In the genomic region with DNA sequence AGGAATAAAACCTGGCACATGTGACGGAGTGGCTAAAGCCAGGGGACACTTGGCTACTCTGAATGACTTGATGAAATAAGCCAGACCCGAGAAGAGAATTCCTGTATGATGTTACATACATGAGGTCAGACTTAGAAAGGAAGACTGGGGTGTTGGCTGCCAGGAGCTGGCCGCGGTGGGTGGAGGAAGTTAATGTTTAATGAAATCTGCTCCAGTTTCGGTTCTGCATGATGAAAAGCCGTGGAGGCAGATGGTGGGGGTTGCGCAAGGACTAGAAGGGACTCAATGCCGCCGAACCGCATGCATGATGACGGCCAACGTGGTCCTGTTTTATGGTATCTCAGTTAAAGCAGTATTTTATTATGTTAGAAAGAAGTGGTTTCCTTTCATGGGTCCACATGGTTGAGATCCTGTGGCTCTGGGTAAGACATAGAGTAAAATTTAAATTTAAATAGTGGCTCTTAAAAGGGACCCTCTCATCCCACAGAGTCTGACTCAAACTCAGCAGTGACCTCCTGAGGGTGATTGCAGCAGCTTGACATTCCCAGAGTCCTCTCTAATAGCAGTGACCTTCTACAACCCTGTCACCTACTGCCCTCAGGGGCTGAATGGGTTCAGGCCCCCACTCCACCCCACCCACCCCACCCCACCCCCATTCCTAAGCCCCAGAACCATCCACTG, we compare ENCODE assay signal across 8 mouse cellular contexts.
DNase-seq lines count a peak whose midpoint lies in the region; ATAC-seq lines count a peak whose summit lies in the region.

No protein-coding gene starts in this region.

- peak; percentile 98 for DNase-seq in heart, adult 11 months
- peak; percentile 33 for DNase-seq in gastrocnemius, postnatal 10 days
- no peak for DNase-seq in layer of hippocampus, postnatal 36 days
- no peak for DNase-seq in layer of hippocampus, postnatal 14 days (ENCODE audit: low spot score in 2 of 2)

- H3K4me3 ChIP-seq in heart, embryonic 11.5 days (ENCODE audit: low read depth, low read length), result no peak overlapping the region
- H3K4me3 ChIP-seq in kidney, embryonic 16.5 days (ENCODE audit: low read length), result no peak overlapping the region

- 85% methylated on average over 12 of the region's 12 CpGs for WGBS in heart, embryonic 11.5 days (ENCODE audit: insufficient replicate concordance)
- 51% methylated on average over 12 of the region's 12 CpGs for WGBS in kidney, embryonic 16.5 days

- no peaks in the 10 kb centered on the region for H3K36me3 ChIP-seq in heart, embryonic 11.5 days (ENCODE audit: control insufficient read depth, insufficient read depth, low read length)
- no peaks in the 10 kb centered on the region for H3K36me3 ChIP-seq in kidney, embryonic 16.5 days (ENCODE audit: insufficient read depth, low read length)

- no peak overlapping the region for H3K9ac ChIP-seq in heart, embryonic 11.5 days (ENCODE audit: low read depth, low read length)
- no peak overlapping the region for H3K9ac ChIP-seq in kidney, embryonic 16.5 days (replicated peaks; ENCODE audit: low read length)

- H3K4me2 ChIP-seq in heart, embryonic 11.5 days, result no peak overlapping the region
- H3K4me2 ChIP-seq in kidney, embryonic 16.5 days (replicated peaks; ENCODE audit: low read depth, low read length), result no peak overlapping the region

- 0 out of 2 replicates have a peak, but pooled peaks cover 3% of the 10 kb centered on the region for H3K4me1 ChIP-seq in heart, embryonic 11.5 days (ENCODE audit: control insufficient read depth, insufficient read depth, low read length)
- peaks cover 21% of the 10 kb centered on the region for H3K4me1 ChIP-seq in kidney, embryonic 16.5 days (ENCODE audit: insufficient read depth, low read length)

- no peak overlapping the region for H3K27ac ChIP-seq in heart, embryonic 11.5 days (ENCODE audit: low read depth, low read length)
- H3K27ac ChIP-seq in kidney, embryonic 16.5 days (ENCODE audit: low read length), result peak overlapping the region; percentile 88

- ATAC-seq in heart, embryonic 11.5 days (replicated peaks; ENCODE audit: insufficient number of reproducible peaks, low FRiP score, low TSS enrichment), result no peak
- ATAC-seq in kidney, embryonic 16.5 days (ENCODE audit: low FRiP score, low TSS enrichment), result peak; percentile 69
- ATAC-seq in megakaryocyte, adult 5-6 weeks (ENCODE audit: poor library complexity, severe bottlenecking), result peak; percentile 87
- no peak for ATAC-seq in frontal cortex, adult (ENCODE audit: low TSS enrichment)

- no peaks in the 10 kb centered on the region for H3K27me3 ChIP-seq in heart, embryonic 11.5 days (ENCODE audit: control insufficient read depth, insufficient read depth, low read length)
- H3K27me3 ChIP-seq in kidney, embryonic 16.5 days (ENCODE audit: insufficient read depth, low read length), result no peaks in the 10 kb centered on the region

- H3K9me3 ChIP-seq in heart, embryonic 11.5 days (replicated peaks; ENCODE audit: control insufficient read depth, low read length), result 0 out of 2 replicates have a peak, but pooled peaks cover 2% of the 10 kb centered on the region
- H3K9me3 ChIP-seq in kidney, embryonic 16.5 days (ENCODE audit: low read length), result no peaks in the 10 kb centered on the region

Comparison
In these comparisons a context has a peak if more than half of its experiments do, and no peak if none do; other contexts are left out.
1. DNase-seq: peak in heart, adult 11 months (single experiment) and gastrocnemius, postnatal 10 days (single experiment); none in layer of hippocampus, postnatal 36 days (0 of 2) and layer of hippocampus, postnatal 14 days (0 of 2).
2. ATAC-seq: peak in kidney, embryonic 16.5 days (single experiment) and megakaryocyte, adult 5-6 weeks (single experiment); none in heart, embryonic 11.5 days (single experiment) and frontal cortex, adult (single experiment).